Mouse (Mus musculus) cerebellum, adult 2 months (tissue): Measurements from ENCODE around the gene Cyb5b.

Experiments
- CTCF ChIP-seq: fragments of 200-500 bp; IDR thresholded peaks from 2 replicates; pipeline ENCODE4 v1.5.1; 2011; ENCODE audit warnings: low read depth, mild to moderate bottlenecking, control low read depth, low read length, moderate library complexity, borderline replicate concordance; ENCODE audit not compliant: insufficient read depth
- POLR2A ChIP-seq: fragments of 200-500 bp; IDR thresholded peaks from 2 replicates; pipeline ENCODE4 v1.6.1; 2011; ENCODE audit warnings: low read length, control low read depth, borderline replicate concordance; ENCODE audit not compliant: insufficient read depth

DNA sequence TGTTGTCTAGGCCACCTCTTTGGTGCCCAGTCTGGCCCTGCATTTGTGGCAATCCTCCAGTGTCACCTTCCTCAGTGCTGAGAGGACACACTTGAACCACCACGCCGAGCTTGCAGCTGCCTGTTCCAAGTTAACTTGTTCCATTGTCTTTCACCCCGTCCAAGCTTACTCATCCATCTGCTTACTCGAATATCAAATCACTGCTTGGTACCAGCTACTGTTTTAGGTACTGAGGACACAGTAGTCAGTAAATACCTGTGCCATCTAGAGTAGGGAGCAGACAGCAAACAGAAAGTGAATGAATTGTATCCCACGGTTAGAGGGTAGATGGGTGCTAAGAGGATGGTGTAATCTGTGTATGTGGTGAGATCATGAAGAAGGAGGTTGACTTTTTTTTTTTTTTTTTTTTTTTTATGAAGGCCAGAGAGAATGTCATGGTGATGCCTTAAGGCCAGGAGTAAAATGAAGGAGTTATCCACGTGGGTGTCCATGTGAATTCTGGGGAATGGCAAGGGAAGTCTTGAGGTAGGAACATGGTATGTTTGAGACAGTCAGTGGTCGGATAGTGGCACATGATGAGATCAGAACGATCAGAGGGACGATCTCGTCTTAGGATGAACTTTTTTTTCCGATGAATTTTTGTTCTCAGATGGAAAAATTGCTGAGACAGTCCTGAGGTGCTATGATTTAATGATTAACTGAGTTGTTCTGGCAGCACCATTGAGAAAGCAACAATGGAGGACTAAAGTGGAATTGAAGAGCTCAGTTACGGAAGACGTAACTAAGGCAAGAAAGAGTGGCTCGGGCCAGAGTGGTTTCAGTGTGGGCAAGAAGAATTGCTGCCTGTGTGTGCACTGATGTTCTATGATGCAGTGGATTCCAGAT, 3.1 kb downstream of the Cyb5b start:
- TF ChIP-seq CTCF (no peak), POLR2A (no peak)
